Mouse (Mus musculus): Measurements from ENCODE around the gene Tnc.

- no peak for TF ChIP-seq CTCF (conservative IDR thresholded peaks at IDR 0.05; ENCODE audit: low read length)
- no peak for TF ChIP-seq POU5F1 (IDR thresholded peaks at IDR 0.05; ENCODE audit: borderline replicate concordance, low read length)
- no peak for TF ChIP-seq NANOG (IDR thresholded peaks at IDR 0.05; ENCODE audit: borderline replicate concordance, low read length)
Observed at GRCm38 (mm10) chr4:63986576-63986975, 60.2 kb downstream of the Tnc start.

Data from E14TG2a.4 (cell line).